Mouse (Mus musculus) stomach, embryonic 14.5 days (tissue): ENCODE measurements around the gene AL731706.1. TPM values are rescaled to one million over a fixed set of nuclear protein-coding genes. Genes with fewer than 3 reads are reported as not detected.

Experiments used
- polyA plus RNA-seq: library from polyadenylated mRNA; unstranded; fragments of >200 nt; fragmentation: Nextera tagmentation; extraction: Ambion mirVana; gene quantifications from 2 replicates; pipeline ENCODE4 v1.2.1, GENCODE M21; 2014

Gene AL731706.1
- polyA plus RNA-seq, 1 experiment from 2014 or later: 34.4 TPM

Other genes with a start within 250 kb of the AL731706.1 start
- gene Snap25, start 177.9 kb downstream of the AL731706.1 start, polyA plus RNA-seq: 13.2 and 16.6 TPM in 2 replicates
- gene AL731706.2, start 5.7 kb downstream of the AL731706.1 start, polyA plus RNA-seq: 34.1 and 39.4 TPM in 2 replicates
- 6.2 and 8.0 TPM in 2 replicates for gene Slx4ip, start 171 bp downstream of the AL731706.1 start, polyA plus RNA-seq
- 13.7 and 14.5 TPM in 2 replicates for gene Mkks, start within 50 bp of the AL731706.1 start, polyA plus RNA-seq
- 20.2 and 23.6 TPM in 2 replicates for gene Jag1, start 225.3 kb upstream of the AL731706.1 start, polyA plus RNA-seq